Mouse (Mus musculus): Measurements from ENCODE around the gene Hmgcr. TPM values are rescaled to one million over a fixed set of nuclear protein-coding genes. Genes with fewer than 3 reads are reported as not detected.
"Not testable (repeated sequence)": the region's sequence is repeated elsewhere in the genome, so short reads cannot be mapped to it uniquely, and the experiment has no call there.

Hmgcr gene
- total RNA-seq, 2 experiments from 2014 or later = 268 to 334 TPM

DNA sequence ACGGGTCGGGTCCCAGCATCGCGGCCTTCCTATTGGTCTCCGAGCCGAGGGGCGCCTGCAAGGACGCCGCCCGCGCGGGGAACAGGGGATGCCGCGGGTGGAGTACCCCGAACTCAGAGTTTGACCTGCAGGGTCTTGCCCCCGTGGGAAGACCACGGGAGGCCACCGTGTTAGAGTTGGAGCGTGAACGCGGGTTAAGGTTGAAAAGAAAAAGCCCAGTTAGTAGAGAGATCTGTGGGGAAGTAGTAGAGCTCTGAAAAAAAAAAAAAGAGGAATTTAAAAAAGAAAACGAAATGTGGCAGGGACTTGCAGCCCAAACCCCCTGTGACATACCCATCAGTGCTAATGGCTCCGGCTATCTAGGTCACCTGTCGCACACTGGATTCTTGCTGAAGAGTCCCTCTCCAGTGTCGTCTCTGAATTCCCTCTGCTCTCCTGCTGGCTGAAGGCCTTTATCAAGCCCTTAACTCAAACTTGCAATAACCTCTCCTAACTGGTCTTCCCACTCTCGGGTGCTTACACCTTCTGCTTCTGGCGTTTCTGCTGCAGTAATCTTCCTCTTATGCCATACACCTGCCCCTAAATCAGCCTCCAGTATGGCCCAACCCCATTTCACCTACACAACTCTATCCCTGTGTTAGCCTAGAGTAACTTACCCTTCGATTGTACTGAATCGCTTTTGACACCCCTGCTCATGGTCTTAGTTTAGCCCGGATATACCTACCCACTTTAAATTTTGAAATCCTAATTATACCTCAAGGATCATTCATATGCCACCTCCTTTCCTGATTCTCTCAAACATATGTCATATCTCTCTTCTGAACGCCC lies 556 bp upstream of the Hmgcr start:
- DNase-seq (ENCODE audit: low spot score in 2 of 2) = no peak

GRCm38 (mm10) chr13:96670019-96670405 lies 724 bp downstream of the Hmgcr start:
- DNase-seq (ENCODE audit: low spot score in 2 of 2) = no peak

DNA sequence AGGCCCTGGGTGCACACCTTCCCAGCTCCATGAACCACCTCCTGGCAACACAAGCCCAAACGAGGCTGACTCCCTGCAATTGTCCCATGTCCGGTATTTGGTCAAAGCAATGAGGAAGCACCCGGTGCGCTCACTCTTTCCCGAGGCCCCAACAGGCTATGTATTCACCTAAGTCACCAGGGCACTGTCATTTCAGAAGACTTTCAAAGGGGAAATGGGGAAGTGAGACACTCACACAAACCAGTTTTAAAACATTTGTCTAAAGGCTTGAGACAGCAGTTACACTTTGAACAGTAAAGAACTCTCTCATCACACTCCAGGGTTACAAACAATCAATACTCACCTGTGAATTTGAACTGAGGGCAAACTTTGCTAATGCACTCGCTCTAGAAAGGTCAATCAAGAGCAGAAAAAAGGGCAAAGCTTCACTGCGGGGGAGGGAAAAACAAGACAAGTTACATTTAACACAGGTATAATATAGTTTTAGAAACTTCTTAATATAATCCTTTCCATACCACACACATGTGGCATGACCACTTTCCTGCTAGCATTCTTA lies 6.2 kb downstream of the Hmgcr start:
- DNase-seq (ENCODE audit: low spot score in 2 of 2) = no peak

DNA sequence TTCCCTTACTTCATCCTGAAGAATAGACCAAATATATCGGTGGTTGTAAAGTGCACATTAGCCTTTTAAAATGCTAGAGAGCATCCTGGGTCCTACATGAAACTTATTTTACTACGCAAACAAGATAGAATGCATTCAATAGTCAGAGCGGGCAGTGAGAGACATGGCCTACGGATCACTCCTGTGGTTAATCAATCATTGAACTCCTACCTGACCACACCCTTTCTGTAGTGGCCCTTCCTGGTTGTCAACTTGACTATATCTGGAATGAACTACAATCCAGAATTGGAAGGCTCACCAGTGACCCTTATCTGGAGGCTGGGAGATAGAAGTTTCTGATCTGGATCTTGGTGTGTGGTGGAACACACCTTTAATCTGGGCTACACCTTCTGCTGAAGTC lies 7.6 kb downstream of the Hmgcr start:
- DNase-seq (ENCODE audit: low spot score in 2 of 2) = not testable (repeated sequence)

DNA sequence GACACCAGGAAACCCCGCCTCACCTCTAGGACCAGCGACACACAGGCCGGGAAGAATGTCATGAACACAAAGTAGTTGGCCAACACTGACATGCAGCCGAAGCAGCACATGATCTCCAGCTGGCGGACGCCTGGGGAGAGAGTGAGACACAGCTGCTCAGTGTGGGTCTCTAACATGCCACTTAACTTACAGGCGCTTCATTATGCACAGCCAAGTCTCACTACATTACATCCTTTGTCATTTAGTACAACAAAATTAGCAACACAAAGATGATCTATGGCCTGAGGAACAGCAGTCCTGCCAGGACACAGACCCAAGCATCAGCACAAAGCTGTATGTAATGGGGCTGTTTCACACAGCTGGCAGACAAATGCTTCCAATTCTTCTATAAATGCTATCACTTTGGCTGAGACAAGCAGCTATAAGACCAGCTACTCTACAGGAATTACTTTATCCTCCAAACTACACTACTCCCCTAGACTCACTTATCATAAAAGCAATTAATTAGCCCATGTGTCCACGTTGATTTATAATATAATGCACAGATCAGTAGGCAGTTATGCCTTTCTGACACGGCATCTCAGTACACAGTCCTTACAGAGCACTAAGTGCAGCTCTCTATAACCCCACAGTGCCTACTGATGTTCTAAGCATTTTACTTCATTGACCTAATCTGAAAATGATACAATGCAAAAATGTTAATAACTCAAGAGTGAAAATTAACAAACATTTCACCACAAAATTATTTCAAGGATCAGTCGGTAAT lies 10.5 kb downstream of the Hmgcr start:
- no peak for DNase-seq (ENCODE audit: low spot score in 2 of 2)

DNA sequence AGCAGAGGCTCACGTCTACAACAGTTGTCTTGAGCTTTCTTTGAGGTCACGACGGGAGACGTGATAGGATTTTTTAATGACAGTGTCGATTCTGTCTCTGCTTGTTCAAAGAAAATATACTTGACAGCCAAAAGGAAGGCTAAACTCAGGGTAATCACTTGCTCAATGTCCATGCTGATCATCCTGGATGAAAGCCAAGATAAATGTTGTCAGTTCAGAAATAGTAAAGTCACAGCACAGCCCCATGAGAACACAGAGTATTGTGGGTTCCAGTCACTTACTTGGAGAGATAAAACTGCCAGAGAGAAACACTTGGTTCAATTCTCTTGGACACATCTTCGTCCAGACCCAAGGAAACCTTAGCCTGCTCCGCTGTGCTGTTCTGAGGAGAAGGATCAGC lies 11.8 kb downstream of the Hmgcr start:
- DNase-seq (ENCODE audit: low spot score in 2 of 2) = no peak

DNA sequence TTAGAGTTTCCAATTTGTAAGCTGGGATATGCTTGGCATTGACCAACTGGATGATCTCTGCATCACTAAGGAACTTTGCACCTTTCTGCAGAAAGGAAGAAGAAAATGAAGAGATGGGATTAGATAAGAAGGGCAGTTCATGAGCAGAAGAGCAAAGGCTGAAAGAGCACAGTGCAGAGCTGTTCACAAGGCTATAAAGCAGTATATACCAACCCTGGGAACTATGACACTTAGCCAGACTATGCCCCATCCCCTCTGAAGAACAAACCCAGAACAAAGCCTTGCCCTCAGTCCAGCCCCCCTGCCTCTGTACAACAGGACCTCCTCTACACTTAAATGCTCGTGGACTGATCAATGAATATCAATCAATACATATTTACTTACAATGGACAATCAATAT lies 14.1 kb downstream of the Hmgcr start:
- no peak for DNase-seq (ENCODE audit: low spot score in 2 of 2)

DNA sequence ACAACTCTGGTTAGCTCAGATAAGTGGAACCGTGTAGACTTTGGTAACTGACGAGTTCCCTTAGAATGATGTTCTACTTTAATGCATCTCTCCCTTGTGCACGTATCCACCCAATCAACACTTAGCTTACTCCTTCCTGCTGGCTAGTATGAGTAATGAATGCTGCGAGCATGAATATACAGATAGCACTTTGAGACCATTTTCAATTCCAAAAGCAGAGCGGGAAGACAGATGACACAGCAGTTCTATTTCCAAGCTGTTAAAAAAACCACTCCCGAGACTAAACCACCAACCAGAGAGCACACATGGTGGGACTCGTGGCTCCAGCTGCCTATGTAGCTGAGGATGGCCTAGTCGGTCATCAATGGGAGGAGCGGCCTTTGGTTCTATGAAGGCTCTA lies 17.7 kb downstream of the Hmgcr start:
- no peak for DNase-seq (ENCODE audit: low spot score in 2 of 2)

GRCm38 (mm10) chr13:96645822-96646221 lies 24.9 kb downstream of the Hmgcr start:
- DNase-seq (ENCODE audit: low spot score in 2 of 2) = no peak

DNA sequence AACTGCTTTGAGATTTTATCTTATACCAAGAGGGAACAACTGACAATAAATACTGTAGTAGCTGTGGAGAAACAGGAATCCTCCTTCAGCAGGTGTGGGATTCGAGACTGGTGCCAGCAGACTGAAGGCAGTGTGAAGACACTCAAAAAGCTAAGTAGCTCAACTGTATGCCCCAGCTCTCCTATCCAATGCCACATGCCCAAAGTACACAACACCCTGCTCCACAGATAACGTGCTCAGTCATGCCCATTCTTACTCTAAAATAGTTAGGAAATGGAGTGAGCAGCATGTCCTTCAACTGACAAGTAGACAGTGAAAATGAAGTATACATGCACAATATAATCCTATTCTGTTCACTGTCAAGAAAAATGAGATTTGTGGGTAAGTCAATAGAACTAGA lies 26.6 kb downstream of the Hmgcr start:
- no peak for DNase-seq (ENCODE audit: low spot score in 2 of 2)

DNA sequence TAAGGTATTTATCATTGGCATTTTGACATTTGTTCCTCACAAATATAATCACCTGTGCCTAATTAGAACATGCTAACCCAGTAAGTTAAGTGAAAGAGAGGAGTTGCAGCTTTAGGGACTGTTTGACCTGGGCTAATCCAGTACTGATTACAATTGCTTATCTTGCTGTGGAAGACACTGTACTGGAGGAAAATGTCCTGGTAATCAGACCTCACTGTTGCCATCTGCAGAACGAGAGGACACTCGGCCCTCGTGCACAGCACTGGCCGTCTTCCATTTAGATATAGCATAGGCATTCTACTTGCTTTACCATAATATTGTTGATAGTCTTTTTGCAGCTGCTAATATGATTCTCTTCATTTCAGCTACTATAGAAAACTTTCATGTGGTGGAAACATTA lies 40.3 kb downstream of the Hmgcr start:
- no peak for DNase-seq (ENCODE audit: low spot score in 2 of 2)

- DNase-seq (ENCODE audit: low spot score in 2 of 2) = no peak
These were observed 49.8 kb downstream of the Hmgcr start for GRCm38 (mm10) chr13:96620891-96621290.

- DNase-seq (ENCODE audit: low spot score in 2 of 2) = no peak
These were observed 56.1 kb downstream of the Hmgcr start for GRCm38 (mm10) chr13:96614615-96615014.

DNA sequence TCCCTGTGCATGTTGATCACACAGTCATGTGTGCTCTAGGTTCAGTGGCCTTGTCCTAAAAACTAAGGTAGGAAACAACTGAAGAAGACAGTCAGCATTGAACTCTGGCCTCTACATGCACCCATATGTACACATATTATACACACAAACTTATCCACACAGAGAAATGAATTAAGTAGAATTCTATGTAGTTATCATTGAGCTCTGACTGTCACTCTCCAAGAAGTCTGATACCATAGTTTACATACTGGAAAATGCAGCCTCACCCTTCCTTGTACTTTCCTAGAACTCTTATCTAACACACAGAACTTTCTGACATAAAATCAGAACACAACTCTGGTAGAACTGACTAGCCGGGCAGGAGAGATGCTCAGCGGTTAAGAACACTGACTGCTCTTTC lies 66.5 kb downstream of the Hmgcr start:
- DNase-seq (ENCODE audit: low spot score in 2 of 2) = no peak

- DNase-seq (ENCODE audit: low spot score in 2 of 2) = no peak
These were observed 71.6 kb downstream of the Hmgcr start for GRCm38 (mm10) chr13:96599182-96599581.

Other genes starting within 250 kb of the Hmgcr start
- gene Ankdd1b, start 199.7 kb downstream of the Hmgcr start, total RNA-seq (2021) = under 1 TPM in 1 of 2 experiments, not detected in 1; 0.18 TPM
- not detected for gene Gm17622, start 180.2 kb downstream of the Hmgcr start, total RNA-seq (2021)
- gene Polk, start 128.4 kb downstream of the Hmgcr start, total RNA-seq (2021) = 10 to 100 TPM in 1 of 2 experiments, 1 to 10 TPM in 1; 9.8 to 10.2 TPM
- gene Col4a3bp, start 128.3 kb downstream of the Hmgcr start, total RNA-seq (2021) = 10 to 100 TPM; 59.4 to 60.0 TPM
- gene Ankrd31, start 77.3 kb upstream of the Hmgcr start, total RNA-seq (2021) = under 1 TPM; 0.18 to 0.66 TPM

All from layer of hippocampus, postnatal 10 days (tissue).